11 mouse cellular contexts compared by ENCODE assay signal in genomic region chr4:95385552-95385951, GRCm38 (mm10).
DNase-seq lines count a peak whose midpoint lies in the region; ATAC-seq and TF ChIP-seq lines count a peak whose summit lies in the region.
"Had no signal": no experiment of that assay in that cellular context is flagged by ENCODE, and none has a peak within 500 bp of the region (broad histone marks: within the 10 kb centered on the region; RNA-seq: fewer than 3 reads in every experiment).

No protein-coding gene starts in this region.

- no peak overlapping the region for H3K9ac ChIP-seq in intestine, postnatal 0 days (ENCODE audit: low read depth, low read length)
- H3K9ac ChIP-seq in liver, embryonic 15.5 days: no peak overlapping the region
- no peak overlapping the region for H3K9ac ChIP-seq in stomach, embryonic 15.5 days
- H3K9ac ChIP-seq: heart, embryonic 13.5 days had no signal

- no peak for DNase-seq in gastrocnemius, adult 2 months
- no peak for DNase-seq in gastrocnemius, postnatal 14 days
- DNase-seq in right cerebral cortex, postnatal 14 days: no peak
- no peak for DNase-seq in MN1 (ENCODE audit: low spot score)
- no peak for DNase-seq in layer of hippocampus, adult 11-12 months (ENCODE audit: low spot score)
- DNase-seq: cerebellum, adult 18-20 months had no signal

- peak; percentile 95 for ATAC-seq in intestine, postnatal 0 days
- ATAC-seq in liver, embryonic 15.5 days (ENCODE audit: insufficient read depth): peak; percentile 49
- ATAC-seq in stomach, embryonic 15.5 days (ENCODE audit: insufficient read depth, low FRiP score, low read depth): no peak

- WGBS in intestine, postnatal 0 days: 6% methylated on average over 7 of the region's 7 CpGs
- 11% methylated on average over 7 of the region's 7 CpGs for WGBS in liver, embryonic 15.5 days (ENCODE audit: insufficient replicate concordance)
- WGBS in stomach, embryonic 15.5 days: 20% methylated on average over 7 of the region's 7 CpGs

- intact Hi-C loops in gastrocnemius, adult 2 months (cut with DNase I): loop anchor here (10.0 kb wide), 2 partner anchors 331 to 479 kb away; partner anchors contain the start of gene Jun
- intact Hi-C loops in gastrocnemius, postnatal 14 days (cut with DNase I; ENCODE audit: low total_unique reads): no loop called here

- TF ChIP-seq CTCF in gastrocnemius, adult 2 months (IDR thresholded peaks at IDR 0.05): no peak
- no peak for TF ChIP-seq CTCF in intestine, postnatal 0 days (IDR thresholded peaks at IDR 0.05; ENCODE audit: low read depth)

- H3K9me3 ChIP-seq in intestine, postnatal 0 days (ENCODE audit: control insufficient read depth): no peaks in the 10 kb centered on the region
- no peaks in the 10 kb centered on the region for H3K9me3 ChIP-seq in liver, embryonic 15.5 days (replicated peaks)
- H3K9me3 ChIP-seq in stomach, embryonic 15.5 days: no peaks in the 10 kb centered on the region
- H3K9me3 ChIP-seq: heart, embryonic 13.5 days had no signal

- H3K36me3 ChIP-seq in intestine, postnatal 0 days (ENCODE audit: control insufficient read depth, insufficient read depth): no peaks in the 10 kb centered on the region
- H3K36me3 ChIP-seq in liver, embryonic 15.5 days (replicated peaks): no peaks in the 10 kb centered on the region
- no peaks in the 10 kb centered on the region for H3K36me3 ChIP-seq in stomach, embryonic 15.5 days
- H3K36me3 ChIP-seq: heart, embryonic 13.5 days had no signal

- no peaks in the 10 kb centered on the region for H3K27me3 ChIP-seq in intestine, postnatal 0 days (replicated peaks; ENCODE audit: control insufficient read depth, insufficient read depth, low read length)
- no peaks in the 10 kb centered on the region for H3K27me3 ChIP-seq in liver, embryonic 15.5 days
- H3K27me3 ChIP-seq in stomach, embryonic 15.5 days (replicated peaks): no peaks in the 10 kb centered on the region
- H3K27me3 ChIP-seq: heart, embryonic 13.5 days had no signal

- H3K27ac ChIP-seq in gastrocnemius, adult 2 months: peak overlapping the region; percentile 32
- H3K27ac ChIP-seq in intestine, postnatal 0 days (ENCODE audit: low read depth, low read length): peak overlapping the region; percentile 77
- H3K27ac ChIP-seq in liver, embryonic 15.5 days (replicated peaks): no peak overlapping the region
- H3K27ac ChIP-seq in stomach, embryonic 15.5 days: peak overlapping the region; percentile 40; the same call in 1 of the 2 replicates
- H3K27ac ChIP-seq: heart, embryonic 13.5 days had no signal

- H3K4me3 ChIP-seq in gastrocnemius, adult 2 months: no peak overlapping the region
- no peak overlapping the region for H3K4me3 ChIP-seq in intestine, postnatal 0 days (ENCODE audit: low read depth, low read length)
- H3K4me3 ChIP-seq in liver, embryonic 15.5 days (replicated peaks): no peak overlapping the region
- no peak overlapping the region for H3K4me3 ChIP-seq in stomach, embryonic 15.5 days (replicated peaks)
- H3K4me3 ChIP-seq: heart, embryonic 13.5 days; myocyte had no signal

- peak overlapping the region; percentile 17; the same call in 1 of the 2 replicates for H3K4me2 ChIP-seq in intestine, postnatal 0 days (replicated peaks; ENCODE audit: low read depth)
- no peak overlapping the region for H3K4me2 ChIP-seq in liver, embryonic 15.5 days
- H3K4me2 ChIP-seq in stomach, embryonic 15.5 days: no peak overlapping the region
- H3K4me2 ChIP-seq: heart, embryonic 13.5 days had no signal

- H3K4me1 ChIP-seq in intestine, postnatal 0 days (replicated peaks; ENCODE audit: control insufficient read depth, insufficient read depth, low read length): peaks cover 5% of the 10 kb centered on the region; the same call in 1 of the 2 replicates
- H3K4me1 ChIP-seq in liver, embryonic 15.5 days (replicated peaks): no peaks in the 10 kb centered on the region
- peaks cover 18% of the 10 kb centered on the region for H3K4me1 ChIP-seq in stomach, embryonic 15.5 days
